Comparison of ENCODE assay signal across 8 mouse cellular contexts in genomic region chr10:62651961-62652360, GRCm38 (mm10). TPM values are rescaled to one million over a fixed set of nuclear protein-coding genes. Genes with fewer than 3 reads are reported as not detected.
DNase-seq lines count a peak whose midpoint lies in the region; ATAC-seq and TF ChIP-seq lines count a peak whose summit lies in the region.

No protein-coding gene starts in this region.

- no peaks in the 10 kb centered on the region for H3K36me3 ChIP-seq in kidney, postnatal 0 days (ENCODE audit: insufficient read depth, low read length)
- H3K36me3 ChIP-seq in hindbrain, embryonic 13.5 days = peaks cover 2% of the 10 kb centered on the region; the same call in 1 of the 2 replicates
- no peaks in the 10 kb centered on the region for H3K36me3 ChIP-seq in midbrain, embryonic 14.5 days (ENCODE audit: control insufficient read depth, insufficient read depth, low read length)

- no peak for ATAC-seq in kidney, postnatal 0 days (replicated peaks; ENCODE audit: low FRiP score, low read depth)
- ATAC-seq in hindbrain, embryonic 13.5 days (ENCODE audit: low FRiP score) = no peak
- no peak for ATAC-seq in midbrain, embryonic 14.5 days (ENCODE audit: low FRiP score, low TSS enrichment)

- H3K27me3 ChIP-seq in kidney, postnatal 0 days (ENCODE audit: insufficient read depth, low read length) = no peaks in the 10 kb centered on the region
- H3K27me3 ChIP-seq in hindbrain, embryonic 13.5 days = 0 out of 2 replicates have a peak, but pooled peaks cover 3% of the 10 kb centered on the region
- H3K27me3 ChIP-seq in midbrain, embryonic 14.5 days (ENCODE audit: control insufficient read depth, insufficient read depth, low read length) = no peaks in the 10 kb centered on the region

- H3K4me1 ChIP-seq in kidney, postnatal 0 days (replicated peaks; ENCODE audit: insufficient read depth, low read length) = 0 out of 2 replicates have a peak, but pooled peaks cover 6% of the 10 kb centered on the region
- H3K4me1 ChIP-seq in bone marrow macrophage, adult 2 months (ENCODE audit: control insufficient read depth, insufficient read depth, low read length) = peaks cover 4% of the 10 kb centered on the region; the same call in 1 of the 2 replicates
- H3K4me1 ChIP-seq in hindbrain, embryonic 13.5 days (replicated peaks) = peaks cover 23% of the 10 kb centered on the region
- H3K4me1 ChIP-seq in midbrain, embryonic 14.5 days (ENCODE audit: control insufficient read depth, insufficient read depth, low read length) = peaks cover 11% of the 10 kb centered on the region

- DNase-seq in kidney, postnatal 0 days (ENCODE audit: low spot score) = no peak
- no peak for DNase-seq in kidney, adult 9 months
- no peak for DNase-seq in midbrain, embryonic 14.5 days
- DNase-seq in frontal cortex, postnatal 36 days (ENCODE audit: low spot score in 2 of 2) = no peak
- no peak for DNase-seq in kidney, postnatal 36 days
- no peak for DNase-seq in urinary bladder, postnatal 36 days (ENCODE audit: low spot score in 2 of 2)

- H3K4me3 ChIP-seq in kidney, postnatal 0 days (replicated peaks; ENCODE audit: low read depth, low read length) = peak overlapping the region; percentile 98
- H3K4me3 ChIP-seq in bone marrow macrophage, adult 2 months (ENCODE audit: insufficient read depth, low read length) = peak overlapping the region; percentile 93
- peak overlapping the region; percentile 95 for H3K4me3 ChIP-seq in hindbrain, embryonic 13.5 days
- H3K4me3 ChIP-seq in midbrain, embryonic 14.5 days (replicated peaks; ENCODE audit: low read depth, low read length) = peak overlapping the region; percentile 88

- H3K4me2 ChIP-seq in kidney, postnatal 0 days (ENCODE audit: low read length) = peak overlapping the region; percentile 55
- H3K4me2 ChIP-seq in hindbrain, embryonic 13.5 days = peak overlapping the region; percentile 59
- peak overlapping the region; percentile 60 for H3K4me2 ChIP-seq in midbrain, embryonic 14.5 days (ENCODE audit: low read length)

- H3K9ac ChIP-seq in kidney, postnatal 0 days (ENCODE audit: low read depth, low read length) = peak overlapping the region; percentile 35
- H3K9ac ChIP-seq in hindbrain, embryonic 13.5 days = peak overlapping the region; percentile 93
- H3K9ac ChIP-seq in midbrain, embryonic 14.5 days (replicated peaks; ENCODE audit: low read length) = peak overlapping the region; percentile 89

- TF ChIP-seq CTCF in kidney, postnatal 0 days (IDR thresholded peaks at IDR 0.05; ENCODE audit: low read depth) = no peak
- no peak for TF ChIP-seq CTCF in bone marrow macrophage, adult 2 months (IDR thresholded peaks at IDR 0.05; ENCODE audit: low read depth, low read length)

- no peaks in the 10 kb centered on the region for H3K9me3 ChIP-seq in kidney, postnatal 0 days (replicated peaks; ENCODE audit: low read length)
- no peaks in the 10 kb centered on the region for H3K9me3 ChIP-seq in hindbrain, embryonic 13.5 days
- no peaks in the 10 kb centered on the region for H3K9me3 ChIP-seq in midbrain, embryonic 14.5 days (ENCODE audit: control insufficient read depth, low read length)

- no peak for TF ChIP-seq POLR2A in bone marrow macrophage, adult 2 months (IDR thresholded peaks at IDR 0.05; ENCODE audit: borderline replicate concordance, low read depth, low read length)

- H3K27ac ChIP-seq in kidney, postnatal 0 days = peak overlapping the region; percentile 95
- H3K27ac ChIP-seq in bone marrow macrophage, adult 2 months (ENCODE audit: insufficient read depth, low read depth, low read length) = peak overlapping the region; percentile 64
- H3K27ac ChIP-seq in hindbrain, embryonic 13.5 days = peak overlapping the region; percentile 96
- peak overlapping the region; percentile 91 for H3K27ac ChIP-seq in midbrain, embryonic 14.5 days (replicated peaks; ENCODE audit: low read depth, low read length)

- WGBS in kidney, postnatal 0 days = 13% methylated on average over 3 of the region's 3 CpGs
- 28% methylated on average over 3 of the region's 3 CpGs for WGBS in hindbrain, embryonic 13.5 days
- WGBS in midbrain, embryonic 14.5 days = 15% methylated on average over 3 of the region's 3 CpGs

RNA-seq across cellular contexts. Expression of gene Ddx50, which starts 0.9 kb away (rescaled TPM):
- polyA plus RNA-seq in kidney, postnatal 0 days (2015; fragmentation: Nextera tagmentation; extraction: Ambion mirVana) = 107 and 109 TPM in 2 replicates
- 57.7 and 59.5 TPM in 2 replicates for polyA plus RNA-seq in bone marrow macrophage, adult 2 months (2012; ENCODE audit: insufficient read depth, insufficient read length, missing spikeins)
- 92.3 and 93.7 TPM in 2 replicates for polyA plus RNA-seq in hindbrain, embryonic 13.5 days (2015; fragmentation: Nextera tagmentation; extraction: Ambion mirVana)
- 81.5 and 103 TPM in 2 replicates for polyA plus RNA-seq in midbrain, embryonic 14.5 days (2014; fragmentation: Nextera tagmentation; extraction: Ambion mirVana)

RNA-seq across cellular contexts. Expression of gene Ddx21, which starts 49.9 kb away (rescaled TPM):
- polyA plus RNA-seq in kidney, postnatal 0 days (2015; fragmentation: Nextera tagmentation; extraction: Ambion mirVana) = 15.7 and 16.6 TPM in 2 replicates
- polyA plus RNA-seq in bone marrow macrophage, adult 2 months (2012; ENCODE audit: insufficient read depth, insufficient read length, missing spikeins) = 16.7 and 18.1 TPM in 2 replicates
- 17.1 and 17.7 TPM in 2 replicates for polyA plus RNA-seq in hindbrain, embryonic 13.5 days (2015; fragmentation: Nextera tagmentation; extraction: Ambion mirVana)
- polyA plus RNA-seq in midbrain, embryonic 14.5 days (2014; fragmentation: Nextera tagmentation; extraction: Ambion mirVana) = 16.8 and 23.7 TPM in 2 replicates

Comparison
In these comparisons a context has a peak if more than half of its experiments do, and no peak if none do; other contexts are left out.
1. H3K9ac ChIP-seq: peak in every context shown above with its lines; median percentile 93 in hindbrain, embryonic 13.5 days; 89 in midbrain, embryonic 14.5 days; 35 in kidney, postnatal 0 days.